Mouse (Mus musculus) kidney, embryonic 16.5 days (tissue): ENCODE measurements around the gene Epha8. TPM values are rescaled to one million over a fixed set of nuclear protein-coding genes. Genes with fewer than 3 reads are reported as not detected.

ENCODE experiments used
- ATAC-seq: fragments of 200-750 bp; cut with Nextera tagmentation; 2 replicates; pipeline ENCODE4 v1.8.0; 2017; ENCODE audit warnings: moderate TSS enrichment; ENCODE audit not compliant: low FRiP score, low TSS enrichment
- H3K27ac ChIP-seq: fragments of 300-500 bp; sonication (generic); 2 replicates; pipeline ENCODE4 v1.5.1; 2014; ENCODE audit warnings: low read length
- H3K27me3 ChIP-seq: fragments of 300-500 bp; sonication (generic); 2 replicates; pipeline ENCODE4 v1.6.1; 2014; ENCODE audit warnings: low read length, control low read depth, mixed read lengths; ENCODE audit not compliant: insufficient read depth
- H3K36me3 ChIP-seq: fragments of 300-500 bp; sonication (generic); 2 replicates; pipeline ENCODE4 v1.6.1; 2014; ENCODE audit warnings: low read length, control low read depth, mixed read lengths; ENCODE audit not compliant: insufficient read depth
- H3K4me1 ChIP-seq: fragments of 300-500 bp; sonication (generic); 2 replicates; pipeline ENCODE4 v1.6.1; 2014; ENCODE audit warnings: low read length, control low read depth, mixed read lengths; ENCODE audit not compliant: insufficient read depth
- H3K4me2 ChIP-seq: fragments of 300-500 bp; sonication (generic); replicated peaks from 2 replicates; pipeline ENCODE4 v1.6.1; 2014; ENCODE audit warnings: low read depth, low read length
- H3K4me3 ChIP-seq: fragments of 300-500 bp; sonication (generic); 2 replicates; pipeline ENCODE4 v1.5.1; 2014; ENCODE audit warnings: mild to moderate bottlenecking, low read length
- H3K9ac ChIP-seq: fragments of 300-500 bp; sonication (generic); replicated peaks from 2 replicates; pipeline ENCODE4 v1.6.1; 2014; ENCODE audit warnings: low read length
- H3K9me3 ChIP-seq: fragments of 300-500 bp; sonication (generic); 2 replicates; pipeline ENCODE4 v1.6.1; 2016; ENCODE audit warnings: low read length, control low read depth
- WGBS: fragments of 180-500 bp; shearing (Covaris S2); extraction: QIAGEN DNeasy Blood & Tissue Kit; methylation state at CpG from one replicate; pipeline ENCODE4 v1.1.7; 2014; 5-methylcytosine and 5-hydroxymethylcytosine counted together
- polyA plus RNA-seq: library from polyadenylated mRNA; unstranded; fragments of >200 nt; fragmentation: Nextera tagmentation; extraction: Ambion mirVana; gene quantifications from 2 replicates; pipeline ENCODE4 v1.2.1, GENCODE M21; 2015

Epha8 gene
- polyA plus RNA-seq, 1 experiment from 2014 or later: 0.50 TPM

DNA sequence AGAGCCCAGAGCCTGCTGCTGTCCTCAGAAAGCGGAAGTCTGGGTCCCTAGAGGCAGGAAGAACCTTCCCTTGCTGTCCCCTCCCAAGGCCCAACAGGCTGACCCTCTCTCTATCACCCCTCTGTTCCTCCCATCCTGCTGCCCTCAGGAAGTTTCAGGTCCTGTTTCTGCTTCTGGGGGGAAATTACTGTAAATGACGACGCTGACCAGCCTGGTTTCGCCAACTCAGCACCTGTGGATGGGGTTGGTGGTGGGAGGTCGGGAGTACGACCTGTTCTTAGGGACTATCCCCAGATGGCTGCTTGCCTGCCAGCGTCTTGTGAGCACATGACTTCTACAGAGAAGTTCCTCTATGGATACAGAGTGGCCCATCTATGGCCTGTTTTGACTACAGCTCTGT, 70.5 kb downstream of the Epha8 start, which contains the start of gene C1qb:
TSS of gene C1qb (minus strand) at position 87 of the 400 bp plus-strand sequence.
- H3K4me3 ChIP-seq: no peak within 1 kb of the TSS
- H3K9ac ChIP-seq: no peak within 1 kb of the TSS
- WGBS: 67% methylated on average over 7 of the region's 7 CpGs
- H3K4me1 ChIP-seq: no peaks in the 10 kb centered on the region
- 0 out of 2 replicates have a peak, but pooled peaks cover under 1% of the 10 kb centered on the region for H3K27me3 ChIP-seq
- no peaks in the 10 kb centered on the region for H3K9me3 ChIP-seq
- no peaks in the 10 kb centered on the region for H3K36me3 ChIP-seq
- H3K27ac ChIP-seq: no peak within 1 kb of the TSS
- no peak within 1 kb of the TSS for H3K4me2 ChIP-seq
- ATAC-seq: no peak

Other genes with a start within 250 kb of the Epha8 start
- gene Ephb2, start 120.8 kb downstream of the Epha8 start, polyA plus RNA-seq: 3.4 and 3.6 TPM in 2 replicates
- gene C1qb, start 70.6 kb downstream of the Epha8 start, polyA plus RNA-seq: 40.1 and 44.3 TPM in 2 replicates
- gene C1qc, start 63.8 kb downstream of the Epha8 start, polyA plus RNA-seq: 14.7 and 17.9 TPM in 2 replicates
- 21.9 and 26.4 TPM in 2 replicates for gene C1qa, start 58.0 kb downstream of the Epha8 start, polyA plus RNA-seq
- 4.9 and 5.6 TPM in 2 replicates for gene Zbtb40, start 92.0 kb upstream of the Epha8 start, polyA plus RNA-seq